Mouse (Mus musculus) embryonic stem cell, embryonic (primary cell): ENCODE measurements at regions not wholly inside any gene's neighbourhood (a gene's known extent, or its start where the extent isn't known, plus 50 kb on each side); places are given as distances from the start of the nearest gene placed in this dataset.

Experiments
- CTCF ChIA-PET, 4 experiments: fragments of 300-600 bp in 2 of 4; fragments of 350-600 bp in 2 of 4; sonication (Branson Sonifier 250); formaldehyde crosslinking; loops; one replicate each; lab custom pipeline; 2022; ENCODE audit warnings: inconsistent platforms in 2 of 4; lab: Charles Lee
- POLR2A ChIA-PET, 4 experiments: fragments of 300-600 bp in 2 of 4; fragments of 350-600 bp in 2 of 4; sonication (Branson Sonifier 250); formaldehyde crosslinking; loops; one replicate each; lab custom pipeline; 2022; ENCODE audit warnings: antibody characterized with exemption in 4 of 4, inconsistent platforms in 1 of 4; lab: Charles Lee

GRCm38 (mm10) chr5:112634701-112635100 is 57.7 kb upstream of the Sez6l start:
- CTCF ChIA-PET = no interaction called here
- POLR2A ChIA-PET = interaction anchor here in 1 of 4 experiments (1.2 kb wide), 1 partner anchor 9 kb away, joined by 5 read pairs; no protein-coding TSS in a partner anchor

GRCm38 (mm10) chr5:112631766-112632165 is 54.8 kb upstream of the Sez6l start:
- POLR2A ChIA-PET = interaction anchor here in 1 of 4 experiments (0.8 to 1.3 kb wide), 2 partner anchors 12 to 55 kb away, joined by 3 read pairs; no protein-coding TSS in a partner anchor
- CTCF ChIA-PET = no interaction called here

- ChIA-PET POLR2A (interaction anchor here in 2 of 4 experiments (0.6 to 1.3 kb wide), 2 partner anchors 9 to 13 kb away, joined by 3 read pairs; no protein-coding TSS in a partner anchor), CTCF (no interaction called here)
Observed at GRCm38 (mm10) chr5:112629656-112630055, 52.7 kb upstream of the Sez6l start.

- ChIA-PET POLR2A (interaction anchor here in 2 of 4 experiments (0.6 to 1.3 kb wide), 3 partner anchors 9 to 200 kb away, joined by 3 read pairs; no protein-coding TSS in a partner anchor), CTCF (no interaction called here)
Observed at GRCm38 (mm10) chr5:112628073-112628790, 51.2 kb upstream of the Sez6l start.

GRCm38 (mm10) chr5:112627305-112627704 is 50.3 kb upstream of the Sez6l start:
- CTCF ChIA-PET = interaction anchor here in 1 of 4 experiments (0.5 kb wide), 1 partner anchor 452 kb away, joined by 6 read pairs; no protein-coding TSS in a partner anchor

More at GRCm38 (mm10) chr5:112627305-112627704, 50.3 kb upstream of the Sez6l start:
- POLR2A ChIA-PET = interaction anchor here in 1 of 4 experiments (0.8 kb wide), 1 partner anchor 8 kb away, joined by 3 read pairs; no protein-coding TSS in a partner anchor
